Mouse (Mus musculus): ENCODE data around the gene Pfn3. TPM values are rescaled to one million over a fixed set of nuclear protein-coding genes. Genes with fewer than 3 reads are reported as not detected.
A peak's percentile ranks its signal among the peaks of the same experiment; 100 is the strongest.

Gene Pfn3
- polyA plus RNA-seq, 1 experiment from 2014 or later = not detected

DNA sequence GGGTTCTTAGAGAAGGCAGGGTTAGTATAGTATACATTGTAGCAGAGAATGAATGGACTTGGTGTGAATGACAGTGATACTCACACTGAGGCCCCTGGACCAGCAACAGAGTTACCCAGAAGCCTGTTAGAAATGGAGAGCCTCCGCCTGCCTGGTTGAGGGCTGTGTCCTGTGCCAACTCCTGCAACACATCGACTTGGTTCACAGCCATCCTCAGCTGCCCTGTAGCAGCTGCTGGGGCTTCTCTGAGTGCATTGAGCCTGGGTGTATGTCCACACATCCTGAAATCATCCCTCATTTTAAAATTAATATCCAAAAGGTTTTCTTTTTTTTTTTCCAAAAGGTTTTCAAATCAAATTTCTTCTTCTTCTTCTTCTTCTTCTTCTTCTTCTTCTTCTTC is 39.2 kb downstream of the Pfn3 start:
- no peak overlapping the region for H3K4me3 ChIP-seq (ENCODE audit: low read length)
- H3K9ac ChIP-seq (ENCODE audit: low read depth, low read length) = no peak overlapping the region
- no peak for ATAC-seq
- H3K4me1 ChIP-seq (ENCODE audit: control insufficient read depth, insufficient read depth, low read length) = peaks cover 14% of the 10 kb centered on the region
- no peak overlapping the region for H3K27ac ChIP-seq (ENCODE audit: low read length)
- WGBS = 66% methylated on average over 2 of the region's 2 CpGs
- no peaks in the 10 kb centered on the region for H3K36me3 ChIP-seq (ENCODE audit: control insufficient read depth, insufficient read depth, low read length)
- no peaks in the 10 kb centered on the region for H3K9me3 ChIP-seq (ENCODE audit: control insufficient read depth, low read length)
- peaks cover 22% of the 10 kb centered on the region for H3K27me3 ChIP-seq (replicated peaks; ENCODE audit: control insufficient read depth, insufficient read depth, low read length)
- H3K4me2 ChIP-seq (ENCODE audit: low read depth, low read length) = no peak overlapping the region

DNA sequence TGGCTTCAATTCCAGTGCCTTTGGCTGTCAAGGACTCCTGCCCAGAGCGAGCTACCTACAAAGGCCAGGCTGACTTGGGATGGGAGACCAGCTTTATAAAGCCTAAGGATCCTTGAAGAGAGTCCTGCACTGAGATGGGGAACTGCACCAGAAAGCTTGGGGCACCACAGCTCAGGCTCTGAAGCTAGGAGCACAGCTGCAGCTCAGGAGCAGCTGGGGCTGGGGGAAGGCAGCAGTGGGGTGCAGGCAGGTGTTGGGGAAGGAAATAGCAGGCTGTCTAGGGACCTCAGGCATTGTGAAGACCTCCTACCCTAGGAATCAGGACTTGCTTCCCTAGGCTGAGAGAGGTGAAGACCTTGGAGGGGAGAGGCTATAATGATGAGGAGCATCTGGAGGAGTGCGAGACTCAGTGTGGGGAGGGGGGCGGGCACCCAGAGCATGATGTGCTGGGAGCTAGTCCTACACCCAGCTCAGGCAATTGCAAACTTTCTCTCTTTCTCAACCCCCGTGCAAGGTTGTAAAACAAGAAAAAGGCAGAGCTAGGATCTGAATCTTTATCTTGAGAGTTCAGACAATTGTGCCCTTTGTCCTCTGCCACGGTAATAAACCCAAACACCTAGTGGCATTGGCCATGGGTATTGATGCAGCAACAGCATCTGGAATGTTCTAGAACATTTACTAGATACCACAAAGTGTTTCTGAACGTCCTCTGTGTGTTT is 40.7 kb downstream of the Pfn3 start:
- H3K9ac ChIP-seq (ENCODE audit: low read depth, low read length) = no peak overlapping the region

GRCm38 (mm10) chr13:55371740-55372139 is 43.3 kb downstream of the Pfn3 start:
- ATAC-seq = no peak
- Histone ChIP-seq H3K4me1 (ENCODE audit: control insufficient read depth, insufficient read depth, low read length) (peaks cover 8% of the 10 kb centered on the region), H3K36me3 (ENCODE audit: control insufficient read depth, insufficient read depth, low read length) (no peaks in the 10 kb centered on the region), H3K4me2 (ENCODE audit: low read depth, low read length) (no peak overlapping the region), H3K9ac (ENCODE audit: low read depth, low read length) (no peak overlapping the region), H3K9me3 (ENCODE audit: control insufficient read depth, low read length) (no peaks in the 10 kb centered on the region), H3K4me3 (ENCODE audit: low read length) (no peak overlapping the region), H3K27ac (ENCODE audit: low read length) (no peak overlapping the region), H3K27me3 (replicated peaks; ENCODE audit: control insufficient read depth, insufficient read depth, low read length) (no peaks in the 10 kb centered on the region; the same call in none of the 2 replicates)
- 55% methylated on average over 5 of the region's 5 CpGs for WGBS

More for the DNA sequence above, 40.7 kb downstream of the Pfn3 start:
- peak; percentile 75 for ATAC-seq
- Histone ChIP-seq H3K9me3 (ENCODE audit: control insufficient read depth, low read length) (no peaks in the 10 kb centered on the region), H3K4me1 (ENCODE audit: control insufficient read depth, insufficient read depth, low read length) (peaks cover 14% of the 10 kb centered on the region), H3K4me3 (ENCODE audit: low read length) (no peak overlapping the region), H3K36me3 (ENCODE audit: control insufficient read depth, insufficient read depth, low read length) (no peaks in the 10 kb centered on the region), H3K4me2 (ENCODE audit: low read depth, low read length) (0 out of 2 replicates have a peak overlapping the region, but pooled peaks have one; percentile 5), H3K27me3 (replicated peaks; ENCODE audit: control insufficient read depth, insufficient read depth, low read length) (peaks cover 15% of the 10 kb centered on the region), H3K27ac (ENCODE audit: low read length) (no peak overlapping the region)
- WGBS = 48% methylated on average over 6 of the region's 6 CpGs

- no peak overlapping the region for H3K4me2 ChIP-seq (ENCODE audit: low read depth, low read length)
- H3K4me1 ChIP-seq (ENCODE audit: control insufficient read depth, insufficient read depth, low read length) = peaks cover 8% of the 10 kb centered on the region
- H3K4me3 ChIP-seq (ENCODE audit: low read length) = no peak overlapping the region
- 64% methylated on average over 8 of the region's 8 CpGs for WGBS
- H3K27me3 ChIP-seq (replicated peaks; ENCODE audit: control insufficient read depth, insufficient read depth, low read length) = no peaks in the 10 kb centered on the region; the same call in none of the 2 replicates
- no peak overlapping the region for H3K27ac ChIP-seq (ENCODE audit: low read length)
- no peaks in the 10 kb centered on the region for H3K36me3 ChIP-seq (ENCODE audit: control insufficient read depth, insufficient read depth, low read length)
- no peaks in the 10 kb centered on the region for H3K9me3 ChIP-seq (ENCODE audit: control insufficient read depth, low read length)
- H3K9ac ChIP-seq (ENCODE audit: low read depth, low read length) = no peak overlapping the region
- no peak for ATAC-seq
Measured at GRCm38 (mm10) chr13:55371007-55371681, 43.9 kb downstream of the Pfn3 start.

DNA sequence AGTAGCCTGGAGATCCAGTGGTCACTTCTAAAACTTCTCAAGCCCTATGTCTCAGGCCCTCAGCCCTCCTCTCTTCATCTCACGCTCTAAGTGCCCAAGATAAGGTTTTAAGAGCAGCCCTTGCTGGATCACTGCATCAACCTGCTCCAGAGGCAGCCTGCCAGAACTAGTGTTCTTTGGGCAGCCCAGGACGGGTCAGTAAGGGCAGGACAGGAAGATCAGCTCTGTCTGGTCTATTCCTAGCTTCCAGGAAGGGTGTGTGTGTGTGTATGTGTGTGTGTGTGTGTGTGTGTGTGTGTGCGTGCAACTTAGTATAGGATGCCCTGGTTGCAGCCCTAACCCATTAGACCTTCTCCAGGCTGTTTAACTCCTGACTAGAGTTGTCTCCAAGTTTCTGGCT is 44.8 kb downstream of the Pfn3 start:
- Histone ChIP-seq H3K4me1 (ENCODE audit: control insufficient read depth, insufficient read depth, low read length) (peaks cover 8% of the 10 kb centered on the region), H3K4me2 (ENCODE audit: low read depth, low read length) (no peak overlapping the region), H3K27me3 (replicated peaks; ENCODE audit: control insufficient read depth, insufficient read depth, low read length) (no peaks in the 10 kb centered on the region; the same call in none of the 2 replicates), H3K36me3 (ENCODE audit: control insufficient read depth, insufficient read depth, low read length) (no peaks in the 10 kb centered on the region), H3K27ac (ENCODE audit: low read length) (no peak overlapping the region), H3K4me3 (ENCODE audit: low read length) (0 out of 2 replicates have a peak overlapping the region, but pooled peaks have one; percentile 0), H3K9me3 (ENCODE audit: control insufficient read depth, low read length) (no peaks in the 10 kb centered on the region), H3K9ac (ENCODE audit: low read depth, low read length) (no peak overlapping the region)
- 59% methylated on average over 3 of the region's 3 CpGs for WGBS
- no peak for ATAC-seq

DNA sequence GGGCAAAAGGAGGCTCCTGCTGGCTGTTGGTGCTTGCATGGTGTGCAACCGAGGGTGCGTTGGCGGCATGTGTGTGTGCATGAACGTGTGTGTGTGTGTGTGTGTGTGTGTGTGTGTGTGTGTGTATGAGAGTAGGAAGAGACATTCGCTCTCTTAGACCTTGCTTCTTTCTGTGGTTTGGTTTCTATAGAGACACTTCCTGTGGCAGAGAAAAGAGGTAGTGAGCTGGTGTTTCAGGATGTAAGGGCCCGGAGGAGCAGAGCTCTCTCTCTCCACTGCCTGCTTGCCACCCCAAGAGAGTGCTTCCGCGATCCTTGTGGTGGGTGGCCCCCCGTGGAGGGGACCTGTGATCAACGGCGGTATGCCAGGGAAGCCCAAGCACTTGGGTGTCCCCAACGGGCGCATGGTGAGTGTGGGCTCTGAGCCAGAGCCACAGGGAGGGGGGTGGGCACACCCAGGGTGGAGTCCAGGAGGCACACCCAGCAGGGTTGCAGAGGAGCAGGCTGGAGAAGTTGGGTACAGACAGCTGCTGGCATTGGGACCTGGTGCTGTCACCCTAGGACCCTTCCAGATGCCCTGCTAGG is 45.4 kb downstream of the Pfn3 start, which contains the start of gene Rgs14:
TSS of gene Rgs14 (plus strand) at position 202 of the 584 bp plus-strand sequence.
- H3K9ac ChIP-seq (ENCODE audit: low read depth, low read length) = 0 out of 2 replicates have a peak within 1 kb of the TSS, but pooled peaks have one; percentile 5
- ATAC-seq = no peak
- peaks cover 4% of the 10 kb centered on the region for H3K4me1 ChIP-seq (ENCODE audit: control insufficient read depth, insufficient read depth, low read length)
- 0 out of 2 replicates have a peak within 1 kb of the TSS, but pooled peaks have one; percentile 0 for H3K4me3 ChIP-seq (ENCODE audit: low read length)
- no peak within 1 kb of the TSS for H3K27ac ChIP-seq (ENCODE audit: low read length)
- H3K27me3 ChIP-seq (replicated peaks; ENCODE audit: control insufficient read depth, insufficient read depth, low read length) = no peaks in the 10 kb centered on the region; the same call in 1 of the 2 replicates
- no peaks in the 10 kb centered on the region for H3K36me3 ChIP-seq (ENCODE audit: control insufficient read depth, insufficient read depth, low read length)
- H3K9me3 ChIP-seq (ENCODE audit: control insufficient read depth, low read length) = no peaks in the 10 kb centered on the region
- WGBS = 50% methylated on average over 13 of the region's 13 CpGs
- H3K4me2 ChIP-seq (ENCODE audit: low read depth, low read length) = no peak within 1 kb of the TSS

DNA sequence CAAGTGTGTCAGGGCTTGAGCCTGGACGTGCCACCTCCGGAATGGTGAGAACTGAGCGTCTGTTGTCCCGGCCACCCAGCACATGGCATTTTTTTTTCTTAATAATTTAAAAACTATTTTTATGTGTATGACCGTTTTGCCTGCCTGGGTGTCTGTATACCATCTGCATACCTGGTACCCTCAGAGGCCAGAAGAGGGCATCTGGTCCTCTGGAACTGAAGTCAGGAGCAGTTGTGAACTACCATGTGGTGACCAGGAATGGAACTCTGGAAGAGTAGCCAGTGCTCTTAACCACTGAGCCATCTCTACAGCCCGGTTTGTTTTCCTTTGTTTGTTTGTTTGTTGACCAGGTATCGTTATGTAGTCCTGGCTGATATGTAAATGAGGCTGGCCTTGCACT is 46.6 kb downstream of the Pfn3 start:
- no peaks in the 10 kb centered on the region for H3K36me3 ChIP-seq (ENCODE audit: control insufficient read depth, insufficient read depth, low read length)
- no peak overlapping the region for H3K4me3 ChIP-seq (ENCODE audit: low read length)
- ATAC-seq = no peak
- H3K9ac ChIP-seq (ENCODE audit: low read depth, low read length) = no peak overlapping the region
- H3K27me3 ChIP-seq (replicated peaks; ENCODE audit: control insufficient read depth, insufficient read depth, low read length) = no peaks in the 10 kb centered on the region; the same call in 1 of the 2 replicates
- H3K27ac ChIP-seq (ENCODE audit: low read length) = no peak overlapping the region
- H3K4me1 ChIP-seq (ENCODE audit: control insufficient read depth, insufficient read depth, low read length) = no peaks in the 10 kb centered on the region; the same call in 1 of the 2 replicates
- H3K9me3 ChIP-seq (ENCODE audit: control insufficient read depth, low read length) = no peaks in the 10 kb centered on the region
- WGBS = 75% methylated on average over 7 of the region's 7 CpGs
- H3K4me2 ChIP-seq (ENCODE audit: low read depth, low read length) = no peak overlapping the region
